Mouse (Mus musculus) small intestine, adult 10 weeks (tissue): ENCODE results near the gene Vat1. TPM values are rescaled to one million over a fixed set of nuclear protein-coding genes. Genes with fewer than 3 reads are reported as not detected.

Experiments used
- polyA plus RNA-seq: library from polyadenylated mRNA; stranded (reverse); fragments of 350-450 nt; fragmentation: Illumina TruSeq; extraction: RNeasy Lipid Tissue Mini Kit (QIAGEN cat#74804); gene quantifications from one replicate; pipeline ENCODE4 v1.2.3, GENCODE M21; 2014; ENCODE audit warnings: low replicate concordance

Gene Vat1
- polyA plus RNA-seq, result 1.1 TPM

DNA sequence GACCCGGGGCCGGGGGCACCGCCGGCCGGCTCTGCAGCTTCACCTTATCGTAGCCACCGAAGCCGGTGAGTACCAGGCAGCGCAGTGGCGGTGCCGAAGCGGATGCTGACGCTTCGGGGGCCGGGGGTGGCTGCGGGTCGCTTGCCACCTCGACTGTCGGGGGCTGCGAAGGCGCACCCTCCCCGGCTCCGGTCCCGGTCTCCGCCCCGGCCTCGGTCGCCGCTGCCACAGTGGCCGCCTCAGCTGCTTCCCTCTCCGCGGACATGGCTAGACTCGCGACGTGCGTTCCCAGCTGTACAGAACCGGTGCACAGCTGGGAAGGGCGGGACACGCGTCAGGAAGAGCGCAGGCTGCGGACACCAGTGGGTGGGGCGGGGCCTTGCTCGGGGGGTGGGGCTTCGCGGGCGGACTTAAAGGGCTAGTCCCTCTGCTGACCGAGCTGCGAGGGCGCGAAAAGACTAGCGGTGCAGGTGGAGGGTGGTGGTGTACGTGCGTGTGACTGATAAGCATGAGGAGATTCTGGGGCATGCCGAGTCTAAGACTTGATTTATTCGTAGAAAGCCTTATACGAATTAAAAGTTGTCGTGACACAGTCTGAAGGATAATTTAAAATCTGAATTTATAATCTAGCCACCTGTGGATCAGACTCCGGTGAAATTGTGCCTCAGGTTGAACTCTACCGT lies at the start of gene Vat1:
Gene Vat1 (minus strand): TSS at position 362 of the 683 bp plus-strand sequence.

GRCm38 (mm10) chr11:101464211-101465100 lies 1.6 kb downstream of the Vat1 start, which contains the start of gene Rnd2:
TSS of gene Rnd2 (plus strand) at chr11:101464999.

DNA sequence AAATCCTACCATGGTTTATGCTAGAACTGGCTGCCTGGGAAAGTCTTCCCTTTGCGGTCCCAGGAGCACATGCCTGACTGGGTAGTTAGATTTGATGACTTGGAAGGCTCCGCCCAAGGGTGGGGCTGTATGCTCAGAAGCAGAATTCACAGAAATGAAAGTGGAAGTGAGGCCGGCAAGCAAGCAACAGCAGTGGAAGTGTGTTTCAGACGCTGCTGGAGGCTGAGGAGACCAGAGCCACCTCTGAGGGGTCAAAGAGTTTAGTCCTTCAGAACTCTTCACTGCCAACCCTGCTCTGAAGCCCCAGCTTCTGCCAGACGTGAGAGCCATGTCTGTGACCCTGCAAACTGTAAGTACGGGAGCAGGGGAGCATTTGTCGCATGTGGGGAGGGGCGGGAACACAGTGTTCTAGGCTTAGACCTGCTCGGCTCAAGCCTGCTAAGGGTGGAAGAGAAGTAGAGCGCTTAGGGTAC lies 17.7 kb downstream of the Vat1 start, which contains the start of gene Ifi35:
Gene Ifi35 (plus strand): TSS at position 134 of the 473 bp plus-strand sequence.

GRCm38 (mm10) chr11:101442127-101442693 lies 23.8 kb downstream of the Vat1 start, which contains the start of gene Rpl27:
TSS of gene Rpl27 (plus strand) at chr11:101442298.

GRCm38 (mm10) chr11:101424925-101425813 lies 40.9 kb downstream of the Vat1 start, which contains the start of the genes Rundc1 and Ptges3l:
TSS of gene Rundc1 (plus strand) at chr11:101425085.
TSS of gene Ptges3l (minus strand) at chr11:101425333.

GRCm38 (mm10) chr11:101424105-101424851 lies 41.8 kb downstream of the Vat1 start, which contains the start of gene Gm27029:
TSS of gene Gm27029 (minus strand) at chr11:101424796.

DNA sequence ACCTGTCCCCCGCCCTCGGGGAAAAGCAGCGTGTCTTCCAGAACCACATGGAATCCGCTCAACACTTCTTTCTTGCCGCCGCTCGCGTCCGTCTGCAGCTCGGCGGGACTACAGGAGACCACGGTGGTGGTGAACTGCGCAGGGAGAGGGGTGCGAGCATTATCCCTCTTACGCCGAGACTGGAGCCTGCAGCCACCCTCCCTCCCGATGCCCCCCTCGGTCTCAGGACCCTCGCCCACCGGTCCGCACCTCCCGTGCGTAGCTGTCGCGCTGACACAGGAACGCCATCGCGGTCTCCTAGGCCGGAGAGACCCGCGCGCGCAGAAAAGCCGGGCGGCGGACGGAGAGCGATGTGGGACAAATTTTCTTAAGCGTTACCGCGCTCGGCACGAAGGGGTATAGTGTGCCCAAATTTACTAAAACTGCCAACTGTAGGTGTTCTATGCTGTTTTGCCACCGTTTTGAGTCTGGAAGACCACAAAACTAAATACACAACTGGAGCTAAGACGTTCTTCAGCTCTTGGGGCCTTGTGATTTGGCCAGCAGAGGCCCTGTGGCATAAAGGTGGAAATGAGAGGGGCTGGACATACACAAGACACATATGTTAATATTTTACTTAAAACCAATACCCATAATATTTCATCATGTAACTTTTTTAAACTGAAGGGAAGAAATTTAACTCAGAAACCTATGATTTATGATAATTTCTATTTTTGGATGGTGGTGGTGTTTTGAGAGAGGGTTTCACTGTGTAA lies 48.8 kb downstream of the Vat1 start, which contains the start of gene Aarsd1:
Gene Aarsd1 (minus strand): TSS at position 515 of the 755 bp plus-strand sequence.

Other genes with a start within 250 kb of the Vat1 start
- 22.1 TPM for gene Ezh1, start 239.8 kb downstream of the Vat1 start, polyA plus RNA-seq
- gene Ramp2, start 220.2 kb downstream of the Vat1 start, polyA plus RNA-seq, result 1.6 TPM
- gene Vps25, start 212.5 kb downstream of the Vat1 start, polyA plus RNA-seq, result 73.6 TPM
- gene Wnk4, start 205.7 kb downstream of the Vat1 start, polyA plus RNA-seq, result not detected
- 2.6 TPM for gene Cntd1, start 187.2 kb downstream of the Vat1 start, polyA plus RNA-seq
- 4.3 TPM for gene Coa3, start 187.1 kb downstream of the Vat1 start, polyA plus RNA-seq
- gene Becn1, start 163.9 kb downstream of the Vat1 start, polyA plus RNA-seq, result 158 TPM
- gene Psme3, start 150.0 kb downstream of the Vat1 start, polyA plus RNA-seq, result 194 TPM
- 0.59 TPM for gene Aoc2, start 141.2 kb downstream of the Vat1 start, polyA plus RNA-seq
- gene Aoc3, start 135.6 kb downstream of the Vat1 start, polyA plus RNA-seq, result 8.7 TPM
- 126 TPM for gene G6pc, start 98.7 kb downstream of the Vat1 start, polyA plus RNA-seq
- 2.6 TPM for gene Aarsd1, start 48.6 kb downstream of the Vat1 start, polyA plus RNA-seq
- 0.33 TPM for gene Gm27029, start 41.4 kb downstream of the Vat1 start, polyA plus RNA-seq
- 2.7 TPM for gene Rundc1, start 41.1 kb downstream of the Vat1 start, polyA plus RNA-seq
- 0.30 TPM for gene Ptges3l, start 40.9 kb downstream of the Vat1 start, polyA plus RNA-seq
- gene Rpl27, start 23.9 kb downstream of the Vat1 start, polyA plus RNA-seq, result 50.2 TPM
- 4.6 TPM for gene Ifi35, start 17.8 kb downstream of the Vat1 start, polyA plus RNA-seq
- 14.3 TPM for gene Rnd2, start 1.2 kb downstream of the Vat1 start, polyA plus RNA-seq
- 5.6 TPM for gene Brca1, start 85.7 kb upstream of the Vat1 start, polyA plus RNA-seq
- gene Nbr1, start 85.9 kb upstream of the Vat1 start, polyA plus RNA-seq, result 182 TPM
- 38.4 TPM for gene Tmem106a, start 116.0 kb upstream of the Vat1 start, polyA plus RNA-seq
- not detected for gene Gm11634, start 133.0 kb upstream of the Vat1 start, polyA plus RNA-seq
- gene Rdm1, start 161.0 kb upstream of the Vat1 start, polyA plus RNA-seq, result not detected
- 6.6 TPM for gene Arl4d, start 199.3 kb upstream of the Vat1 start, polyA plus RNA-seq